Mouse (Mus musculus) myocyte (in vitro differentiated cells): ENCODE results near the gene Bahcc1. TPM values are rescaled to one million over a fixed set of nuclear protein-coding genes. Genes with fewer than 3 reads are reported as not detected.

Experiments used
- H3K27me3 ChIP-seq: one replicate; pipeline ENCODE4 v1.6.1; 2011; ENCODE audit not compliant: control insufficient read depth, insufficient read depth, insufficient read length
- H3K36me3 ChIP-seq: one replicate; pipeline ENCODE4 v1.6.1; 2011; ENCODE audit not compliant: control insufficient read depth, insufficient read depth
- H3K4me2 ChIP-seq: one replicate; pipeline ENCODE4 v1.6.1; 2011; ENCODE audit warnings: low read depth, control low read depth
- H3K4me3 ChIP-seq: one replicate; pipeline ENCODE4 v1.5.1; 2011; ENCODE audit warnings: mild to moderate bottlenecking, control low read depth, moderate library complexity
- H3K79me2 ChIP-seq: one replicate; pipeline ENCODE4 v1.6.1; 2011; ENCODE audit not compliant: control insufficient read depth, insufficient read depth
- H3ac ChIP-seq: one replicate; pipeline ENCODE4 v1.6.1; 2011; ENCODE audit not compliant: control insufficient read depth, insufficient read length
- CEBPB ChIP-seq: IDR thresholded peaks from 2 replicates; pipeline ENCODE4 v1.6.1; 2011; ENCODE audit warnings: mild to moderate bottlenecking, moderate library complexity; ENCODE audit not compliant: poor library complexity, insufficient read depth, severe bottlenecking
- E2F4 ChIP-seq: IDR thresholded peaks from one replicate; pipeline ENCODE4 v1.6.1; 2011; ENCODE audit warnings: mild to moderate bottlenecking, control low read depth, moderate library complexity; ENCODE audit not compliant: insufficient read depth
- MAX ChIP-seq: IDR thresholded peaks from one replicate; pipeline ENCODE4 v1.6.1; 2011; ENCODE audit warnings: low read depth, mild to moderate bottlenecking, control low read depth
- MYOD1 ChIP-seq, 3 experiments: IDR thresholded peaks; one replicate each; pipeline ENCODE4 v1.6.1; 2011; ENCODE audit warnings: control low read depth in 2 of 3, low read depth in 2 of 3, mild to moderate bottlenecking in 2 of 3, moderate library complexity in 1 of 3; ENCODE audit not compliant: insufficient read length in 2 of 3, control insufficient read depth in 1 of 3
- MYOG ChIP-seq, 3 experiments: IDR thresholded peaks; one replicate each; pipeline ENCODE4 v1.6.1; 2011; ENCODE audit warnings: control low read depth in 2 of 3, low read depth in 2 of 3, mild to moderate bottlenecking in 2 of 3; ENCODE audit not compliant: insufficient read length in 2 of 3, control insufficient read depth in 1 of 3, insufficient read depth in 1 of 3
- POLR2A ChIP-seq: IDR thresholded peaks from one replicate; pipeline ENCODE4 v1.6.1; 2011; ENCODE audit warnings: low read depth, mild to moderate bottlenecking, control low read depth, moderate library complexity; ENCODE audit not compliant: insufficient read length
- POLR2AphosphoS2 ChIP-seq: IDR thresholded peaks from one replicate; pipeline ENCODE4 v1.6.1; 2011; ENCODE audit warnings: low read depth, control low read depth; ENCODE audit not compliant: insufficient read length
- REST ChIP-seq: IDR thresholded peaks from one replicate; pipeline ENCODE4 v1.6.1; 2011; ENCODE audit warnings: mild to moderate bottlenecking, control low read depth, moderate library complexity; ENCODE audit not compliant: insufficient read depth, insufficient read length
- SRF ChIP-seq: IDR thresholded peaks from one replicate; pipeline ENCODE4 v1.6.1; 2011; ENCODE audit warnings: low read depth; ENCODE audit not compliant: control insufficient read depth, insufficient read length
- TCF12 ChIP-seq: IDR thresholded peaks from one replicate; pipeline ENCODE4 v1.6.1; 2011; ENCODE audit warnings: mild to moderate bottlenecking, control low read depth; ENCODE audit not compliant: poor library complexity, insufficient read depth, severe bottlenecking
- TCF3 ChIP-seq: IDR thresholded peaks from one replicate; pipeline ENCODE4 v1.6.1; 2011; ENCODE audit warnings: low read depth, control low read depth; ENCODE audit not compliant: insufficient read length
- USF1 ChIP-seq: IDR thresholded peaks from one replicate; pipeline ENCODE4 v1.6.1; 2011; ENCODE audit warnings: low read depth, mild to moderate bottlenecking, control low read depth, moderate library complexity
- polyA plus RNA-seq: library from polyadenylated mRNA; unstranded; fragments of >200 nt; fragmentation: generic; extraction: Trizol; gene quantifications from one replicate; pipeline ENCODE4 v1.2.1, GENCODE M21; 2012; ENCODE audit warnings: missing spikeins

The Bahcc1 gene
- polyA plus RNA-seq, 1 experiment = 6.3 TPM

- H3K4me2 ChIP-seq = no peak overlapping the region
- no peak overlapping the region for H3ac ChIP-seq
- no peaks in the 10 kb centered on the region for H3K27me3 ChIP-seq
- no peaks in the 10 kb centered on the region for H3K36me3 ChIP-seq
- no peak overlapping the region for H3K4me3 ChIP-seq
- peaks cover 13% of the 10 kb centered on the region for H3K79me2 ChIP-seq
- TF ChIP-seq CEBPB (no peak), USF1 (no peak), E2F4 (no peak), TCF12 (no peak), SRF (no peak), TCF3 (no peak)
Measured at GRCm38 (mm10) chr11:120263176-120263575, 30.4 kb downstream of the Bahcc1 start.

- no peaks in the 10 kb centered on the region for H3K36me3 ChIP-seq
- H3K79me2 ChIP-seq = peaks cover 5% of the 10 kb centered on the region
- no peaks in the 10 kb centered on the region for H3K27me3 ChIP-seq
- H3K4me2 ChIP-seq = no peak overlapping the region
- H3ac ChIP-seq = no peak overlapping the region
- no peak overlapping the region for H3K4me3 ChIP-seq
- TF ChIP-seq REST (no peak), POLR2AphosphoS2 (no peak), E2F4 (no peak), SRF (no peak), TCF12 (no peak)
Measured at GRCm38 (mm10) chr11:120264008-120264407, 31.3 kb downstream of the Bahcc1 start.

- no peak for TF ChIP-seq REST
- TF ChIP-seq MYOD1 (IDR thresholded peaks at IDR 0.05; ENCODE audit: control insufficient read depth in 1 of 3, insufficient read length in 2 of 3, low read depth in 2 of 3) = peak in 1 of 3 experiments; percentile 7
- no peak overlapping the region for H3ac ChIP-seq
- H3K4me3 ChIP-seq = no peak overlapping the region
- H3K4me2 ChIP-seq = no peak overlapping the region
- H3K36me3 ChIP-seq = no peaks in the 10 kb centered on the region
- H3K27me3 ChIP-seq = no peaks in the 10 kb centered on the region
- H3K79me2 ChIP-seq = no peaks in the 10 kb centered on the region
Measured at GRCm38 (mm10) chr11:120265458-120265857, 32.7 kb downstream of the Bahcc1 start.

- no peak overlapping the region for H3ac ChIP-seq
- no peak overlapping the region for H3K4me3 ChIP-seq
- no peak overlapping the region for H3K4me2 ChIP-seq
- H3K36me3 ChIP-seq = no peaks in the 10 kb centered on the region
- no peaks in the 10 kb centered on the region for H3K79me2 ChIP-seq
- TF ChIP-seq E2F4 (no peak), MYOD1 (IDR thresholded peaks at IDR 0.05; ENCODE audit: control insufficient read depth in 1 of 3, insufficient read length in 2 of 3, low read depth in 2 of 3) (no peak), CEBPB (no peak), USF1 (no peak), REST (no peak), MAX (no peak), TCF3 (no peak), SRF (no peak), TCF12 (no peak), MYOG (IDR thresholded peaks at IDR 0.05; ENCODE audit: control insufficient read depth in 1 of 3, insufficient read depth in 1 of 3, insufficient read length in 2 of 3, low read depth in 2 of 3) (no peak), POLR2A (no peak), POLR2AphosphoS2 (no peak)
- no peaks in the 10 kb centered on the region for H3K27me3 ChIP-seq
Measured at GRCm38 (mm10) chr11:120266259-120266758, 33.6 kb downstream of the Bahcc1 start.

- H3K4me3 ChIP-seq = no peak overlapping the region
- TF ChIP-seq MYOG (IDR thresholded peaks at IDR 0.05; ENCODE audit: control insufficient read depth in 1 of 3, insufficient read depth in 1 of 3, insufficient read length in 2 of 3, low read depth in 2 of 3) = no peak
- TF ChIP-seq MAX = no peak
- TF ChIP-seq POLR2AphosphoS2 = no peak
- no peak for TF ChIP-seq TCF3
- no peak for TF ChIP-seq E2F4
- H3K27me3 ChIP-seq = no peaks in the 10 kb centered on the region
- no peaks in the 10 kb centered on the region for H3K79me2 ChIP-seq
- H3ac ChIP-seq = no peak overlapping the region
- H3K4me2 ChIP-seq = peak overlapping the region; percentile 30
- no peaks in the 10 kb centered on the region for H3K36me3 ChIP-seq
Measured at GRCm38 (mm10) chr11:120267274-120267673, 34.5 kb downstream of the Bahcc1 start.

- Histone ChIP-seq H3K4me2 (peak overlapping the region; percentile 30), H3K79me2 (no peaks in the 10 kb centered on the region), H3K27me3 (no peaks in the 10 kb centered on the region), H3K36me3 (no peaks in the 10 kb centered on the region), H3ac (no peak overlapping the region), H3K4me3 (no peak overlapping the region)
- no peak for TF ChIP-seq POLR2AphosphoS2
- TF ChIP-seq TCF12 = peak; percentile 87
- no peak for TF ChIP-seq MAX
- TF ChIP-seq MYOD1 (IDR thresholded peaks at IDR 0.05; ENCODE audit: control insufficient read depth in 1 of 3, insufficient read length in 2 of 3, low read depth in 2 of 3) = peak; percentile 31 to 96 (median 96)
- peak; percentile 77 for TF ChIP-seq TCF3
- peak; percentile 61 to 93 (median 88) for TF ChIP-seq MYOG (IDR thresholded peaks at IDR 0.05; ENCODE audit: control insufficient read depth in 1 of 3, insufficient read depth in 1 of 3, insufficient read length in 2 of 3, low read depth in 2 of 3)
Measured at GRCm38 (mm10) chr11:120267676-120268075, 34.9 kb downstream of the Bahcc1 start.
